Mouse (Mus musculus) thymus, postnatal 25 days (tissue): ENCODE data around the gene Gm11937.

Experiments
- DNase-seq: peaks from one replicate; pipeline ENCODE4 v3.0.0; 2022

Gene Gm11937

GRCm38 (mm10) chr11:99581051-99581450, 28.9 kb downstream of the Gm11937 start:
- DNase-seq = no peak

GRCm38 (mm10) chr11:99580636-99581035, 29.4 kb downstream of the Gm11937 start, which contains the start of gene Krtap1-5:
Gene Krtap1-5 (minus strand): TSS chr11:99581016.
- DNase-seq = no peak

- peak; percentile 62 for DNase-seq
Observed at GRCm38 (mm10) chr11:99574106-99574505, 35.9 kb downstream of the Gm11937 start.

- DNase-seq = no peak
Observed at GRCm38 (mm10) chr11:99573164-99573563, 36.8 kb downstream of the Gm11937 start.

GRCm38 (mm10) chr11:99566530-99566929, 43.5 kb downstream of the Gm11937 start, which contains the start of gene Krtap3-1:
Gene Krtap3-1 (minus strand): TSS chr11:99566630.
- DNase-seq = no peak

- DNase-seq = no peak
Observed at GRCm38 (mm10) chr11:99562580-99562979, 47.4 kb downstream of the Gm11937 start.
